Mouse (Mus musculus) bone marrow, adult 2 months (tissue): Measurements from ENCODE around the gene Med29.
A peak's percentile ranks its signal among the peaks of the same experiment; 100 is the strongest.

Experiments used
- CTCF ChIP-seq: fragments of 200-500 bp; IDR thresholded peaks from 2 replicates; pipeline ENCODE4 v1.5.1; 2011; ENCODE audit warnings: low read length, control low read depth; ENCODE audit not compliant: control insufficient read depth, insufficient read depth
- POLR2A ChIP-seq: fragments of 200-500 bp; IDR thresholded peaks from 2 replicates; pipeline ENCODE4 v1.6.1; 2011; ENCODE audit warnings: low read depth, mild to moderate bottlenecking, control low read depth, low read length, borderline replicate concordance; ENCODE audit not compliant: control insufficient read depth

- TF ChIP-seq POLR2A (peak; percentile 97), CTCF (no peak)
Observed at GRCm38 (mm10) chr7:28338108-28338998, 54.2 kb downstream of the Med29 start, which contains the start of gene Supt5.
